Mouse (Mus musculus): ENCODE measurements at regions not wholly inside any gene's neighbourhood (a gene's known extent, or its start where the extent isn't known, plus 50 kb on each side); places are given as distances from the start of the nearest gene placed in this dataset.
A peak's percentile ranks its signal among the peaks of the same experiment; 100 is the strongest.

GRCm38 (mm10) chrX:117953669-117954068 is 473.4 kb upstream of the Tgif2lx2 start:
- DNase-seq (ENCODE audit: extremely low read depth, low read depth), result peak; percentile 6

- DNase-seq (ENCODE audit: extremely low read depth, low read depth), result no peak
Measured at GRCm38 (mm10) chrX:117955814-117956213, 471.2 kb upstream of the Tgif2lx2 start.

DNA sequence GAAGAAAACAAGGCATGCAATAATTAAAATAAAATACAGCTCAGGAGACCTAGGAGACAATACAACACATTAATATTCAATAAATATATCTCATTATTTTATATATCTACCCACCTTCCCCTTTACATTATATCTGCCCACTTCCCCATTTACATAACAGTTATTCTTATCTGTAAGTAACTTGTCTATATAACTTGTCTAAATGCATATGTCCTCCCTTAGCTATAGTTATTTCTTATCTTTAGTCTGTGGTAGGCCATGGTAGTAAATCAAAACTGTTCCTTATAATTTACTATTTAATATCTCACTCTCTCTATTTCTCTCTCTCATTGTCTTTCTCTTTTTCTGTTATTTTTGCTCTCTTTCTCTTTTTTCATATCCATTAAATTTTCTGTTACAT is 437.1 kb upstream of the Tgif2lx2 start:
- DNase-seq (ENCODE audit: extremely low read depth, low read depth), result peak; percentile 2
